Mouse (Mus musculus) T-helper 2 cell (primary cell): ENCODE results near the gene B830017H08Rik.

ENCODE experiments used
- in situ Hi-C: fragments of 300-600 bp; cut with MboI, MseI; formaldehyde crosslinking; loops from one replicate; pipeline ENCODE4 v1.15.1; 2025; ENCODE audit warnings: high pct_unique_total_duplicates

Gene B830017H08Rik

DNA sequence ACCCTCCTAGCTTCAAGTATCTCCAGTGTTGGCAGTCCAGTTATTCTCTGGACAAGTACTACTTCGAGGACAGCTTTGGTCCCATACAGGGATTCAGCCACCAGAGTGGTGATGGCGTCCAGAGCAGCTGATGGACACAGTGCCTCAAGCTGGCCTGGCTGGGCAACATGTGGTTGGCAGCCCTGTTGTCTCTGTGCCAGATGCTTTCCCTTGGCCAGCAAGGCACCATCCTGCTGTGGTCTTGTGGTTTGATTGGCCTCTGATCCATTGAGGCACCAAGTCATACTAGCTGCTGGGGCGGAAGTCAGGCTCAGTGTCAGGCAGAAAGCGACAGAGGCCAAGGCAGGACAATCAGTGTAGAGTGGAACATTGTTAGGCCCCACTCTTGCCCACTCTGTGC, 23.8 kb upstream of the B830017H08Rik start:
- in situ Hi-C loops, result no loop called here

- in situ Hi-C loops, result loop anchor here (10.0 kb wide), 1 partner anchor 1125 kb away; no protein-coding TSS in a partner anchor
These were observed 23.2 kb upstream of the B830017H08Rik start for GRCm38 (mm10) chr16:17809711-17810110.

- in situ Hi-C loops, result loop anchor here (10.0 kb wide), 1 partner anchor 1123 kb away; no protein-coding TSS in a partner anchor
These were observed 20.8 kb upstream of the B830017H08Rik start for GRCm38 (mm10) chr16:17812120-17812519.

GRCm38 (mm10) chr16:17813173-17813572, 19.7 kb upstream of the B830017H08Rik start:
- in situ Hi-C loops, result loop anchor here (10.0 kb wide), 1 partner anchor 1122 kb away; no protein-coding TSS in a partner anchor

DNA sequence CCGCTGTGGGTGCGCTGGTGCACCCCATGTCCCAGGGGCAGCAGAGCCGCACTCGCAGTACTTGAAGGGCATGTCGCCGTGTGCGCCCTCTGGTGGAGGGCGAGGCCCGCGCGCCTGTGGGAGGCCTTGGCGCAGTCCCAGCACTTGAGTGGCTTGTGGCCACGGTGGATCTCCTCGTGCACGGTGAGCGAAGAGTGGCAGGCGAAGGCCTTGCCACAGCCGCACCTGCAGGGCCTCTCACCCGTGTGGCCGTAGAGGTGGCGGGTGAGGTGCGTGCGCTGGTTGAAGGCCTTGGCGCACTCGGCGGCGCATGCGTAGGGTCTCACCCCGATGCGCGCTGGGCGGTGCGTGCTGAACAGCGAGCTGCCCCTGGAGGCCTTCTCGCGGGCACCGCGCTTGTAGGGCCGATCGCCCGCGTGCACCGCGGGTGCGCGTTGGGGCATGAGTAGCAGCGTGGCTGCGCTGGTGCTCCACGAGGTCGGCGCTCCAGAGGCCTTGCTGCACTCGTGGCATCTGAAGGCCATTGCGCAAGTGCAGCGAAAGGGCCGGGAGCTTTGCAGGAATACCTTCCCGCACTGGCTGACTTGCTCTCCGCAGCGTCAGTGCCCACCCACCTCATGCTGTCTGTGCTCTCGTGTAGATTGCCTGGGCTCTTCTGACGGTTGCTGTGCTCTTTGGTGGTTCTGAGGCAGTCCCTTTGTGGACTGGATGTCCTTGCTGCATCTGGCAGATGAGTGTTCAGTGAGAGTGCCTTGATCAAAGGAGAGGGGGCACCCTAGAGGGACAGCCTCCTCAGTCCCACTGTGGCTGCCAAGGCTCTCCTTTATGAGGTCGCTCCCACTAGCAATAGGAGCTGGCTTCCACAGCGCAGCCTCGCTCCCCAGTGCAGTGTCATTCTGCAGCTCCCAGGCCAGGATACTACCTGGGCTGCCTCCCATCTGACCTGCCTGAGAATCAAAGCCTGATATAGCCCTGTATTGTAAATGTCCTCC, 17.2 kb upstream of the B830017H08Rik start:
- in situ Hi-C loops, result loop anchor here (10.0 kb wide), 1 partner anchor 1119 kb away; no protein-coding TSS in a partner anchor

- in situ Hi-C loops, result loop anchor here (10.0 kb wide), 1 partner anchor 1118 kb away; no protein-coding TSS in a partner anchor
These were observed 16.4 kb upstream of the B830017H08Rik start for GRCm38 (mm10) chr16:17816528-17816927.

GRCm38 (mm10) chr16:17826500-17826899, 6.4 kb upstream of the B830017H08Rik start:
- in situ Hi-C loops, result no loop called here

DNA sequence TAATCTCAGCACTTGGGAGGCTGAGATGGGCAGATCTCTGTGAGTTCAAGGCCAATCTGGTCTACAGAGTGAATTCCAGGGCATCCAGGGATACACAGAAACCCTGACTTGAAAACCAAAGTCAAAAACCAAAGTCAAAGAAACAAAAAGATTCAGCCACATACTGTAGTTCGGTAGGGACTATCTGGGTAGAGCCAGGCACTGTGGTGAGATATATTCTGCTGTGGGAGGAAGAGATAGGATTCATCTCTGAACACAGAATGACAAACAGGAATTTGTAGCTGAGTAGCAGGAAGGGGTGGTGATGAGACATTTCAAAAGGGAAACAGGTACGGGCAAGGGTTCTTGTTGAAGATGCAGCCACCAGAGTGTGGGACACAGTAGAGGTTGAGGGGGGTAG, 4.7 kb upstream of the B830017H08Rik start:
- in situ Hi-C loops, result no loop called here

- in situ Hi-C loops, result no loop called here
These were observed 4.1 kb upstream of the B830017H08Rik start for GRCm38 (mm10) chr16:17828867-17829266.

DNA sequence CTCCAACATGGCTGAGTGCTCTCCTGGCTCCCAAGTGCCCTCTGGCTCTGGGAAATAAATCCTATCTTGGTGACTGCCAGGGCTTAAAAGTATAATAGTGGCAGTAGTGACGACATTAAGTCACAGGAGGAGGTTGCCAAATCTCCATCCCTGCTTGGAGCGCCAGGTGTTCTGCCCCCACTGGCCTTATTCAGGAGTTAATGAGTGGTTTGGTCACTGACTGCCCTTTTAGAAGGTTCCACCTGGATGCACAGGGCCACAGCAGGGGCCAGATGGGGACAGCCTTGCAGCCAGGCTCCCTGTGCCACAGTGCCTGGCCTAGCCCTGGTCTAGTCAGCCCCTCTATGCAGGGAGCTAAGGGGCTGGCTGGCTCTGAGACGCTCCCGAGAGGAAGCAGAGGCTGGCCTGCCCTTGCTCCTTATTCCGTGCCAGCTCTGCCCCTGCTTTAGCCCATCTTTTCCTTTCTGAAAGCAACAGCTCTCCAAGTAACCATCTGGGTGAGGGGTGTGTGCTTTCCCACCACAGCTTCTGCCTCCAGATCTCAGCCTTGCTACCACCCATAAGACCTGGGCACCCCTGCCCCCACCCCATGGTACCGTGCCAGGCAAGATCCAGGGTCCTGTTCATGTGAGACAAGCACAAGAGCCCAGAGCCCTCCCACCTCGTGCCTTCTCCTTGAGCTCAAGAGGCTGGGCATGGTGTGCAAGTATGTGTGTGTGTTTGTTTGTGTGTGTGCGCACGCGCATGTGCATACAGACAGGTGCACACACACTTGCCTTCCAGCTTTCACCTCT, 2.3 kb upstream of the B830017H08Rik start:
- in situ Hi-C loops, result no loop called here

DNA sequence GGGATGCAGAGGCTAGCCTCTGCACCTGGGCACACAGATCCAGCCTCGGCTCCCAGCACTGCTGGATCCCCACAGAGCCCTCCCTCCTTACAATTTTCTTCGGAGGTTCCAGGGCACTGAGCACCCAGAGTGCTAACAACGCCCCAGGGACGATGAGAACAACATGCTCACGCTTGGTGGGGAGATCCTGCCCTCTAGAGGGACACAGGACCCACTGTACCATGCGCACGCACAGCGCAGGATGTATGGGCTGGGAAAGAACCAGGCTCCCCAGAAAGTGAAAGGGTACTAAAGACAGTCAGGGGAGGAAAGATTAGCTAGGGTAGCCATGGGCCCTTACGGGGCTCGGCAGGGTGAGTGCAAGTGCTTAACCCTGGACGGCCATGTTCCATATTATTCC, 1.1 kb upstream of the B830017H08Rik start:
- in situ Hi-C loops, result no loop called here

DNA sequence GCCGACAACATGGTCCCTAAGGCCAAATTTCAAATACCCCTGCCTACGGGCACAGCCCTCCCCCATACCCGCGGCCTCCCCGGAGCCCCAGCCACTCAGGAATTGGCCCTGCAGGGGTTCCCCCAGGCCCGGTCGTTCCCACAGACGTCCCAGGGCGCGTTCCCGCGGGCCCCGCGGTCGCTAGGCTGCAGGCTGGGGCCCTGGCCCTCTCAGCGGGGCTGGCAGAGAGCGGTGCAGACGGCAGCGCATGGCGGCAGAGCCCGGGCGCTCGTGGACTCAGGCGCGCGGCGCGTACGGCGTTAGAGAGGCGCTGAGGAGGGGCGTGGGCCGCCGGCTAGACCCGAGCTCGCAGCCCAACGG, 380 bp downstream of the B830017H08Rik start:
- in situ Hi-C loops, result no loop called here

GRCm38 (mm10) chr16:17833681-17834399, 919 bp downstream of the B830017H08Rik start:
- in situ Hi-C loops, result no loop called here

DNA sequence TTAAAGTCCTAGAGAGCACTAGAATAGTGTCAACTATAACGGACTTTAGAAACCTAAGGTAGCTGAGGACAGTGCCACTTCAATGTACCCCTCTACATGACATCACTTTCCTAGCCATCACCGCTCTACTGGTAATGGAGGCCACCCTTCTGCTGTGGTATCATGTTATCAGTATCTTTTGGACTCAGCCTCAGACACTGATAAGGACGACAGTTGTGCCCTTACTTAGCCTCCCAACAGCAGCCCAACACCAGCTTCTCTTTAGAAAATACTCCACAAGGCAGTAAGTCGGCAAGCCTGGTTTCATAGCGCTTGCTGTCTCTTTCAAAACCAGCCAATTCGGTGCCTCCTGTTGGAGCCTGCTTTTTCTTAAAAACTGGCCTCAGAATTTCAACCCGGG, 1.6 kb downstream of the B830017H08Rik start:
- in situ Hi-C loops, result no loop called here

- in situ Hi-C loops, result no loop called here
These were observed 2.6 kb downstream of the B830017H08Rik start for GRCm38 (mm10) chr16:17835481-17835880.

GRCm38 (mm10) chr16:17838051-17838450, 5.1 kb downstream of the B830017H08Rik start, which contains the start of gene Car15:
Car15 (minus strand) TSS chr16:17838364.
- in situ Hi-C loops, result no loop called here

GRCm38 (mm10) chr16:17839976-17840375, 7.1 kb downstream of the B830017H08Rik start:
- in situ Hi-C loops, result no loop called here

DNA sequence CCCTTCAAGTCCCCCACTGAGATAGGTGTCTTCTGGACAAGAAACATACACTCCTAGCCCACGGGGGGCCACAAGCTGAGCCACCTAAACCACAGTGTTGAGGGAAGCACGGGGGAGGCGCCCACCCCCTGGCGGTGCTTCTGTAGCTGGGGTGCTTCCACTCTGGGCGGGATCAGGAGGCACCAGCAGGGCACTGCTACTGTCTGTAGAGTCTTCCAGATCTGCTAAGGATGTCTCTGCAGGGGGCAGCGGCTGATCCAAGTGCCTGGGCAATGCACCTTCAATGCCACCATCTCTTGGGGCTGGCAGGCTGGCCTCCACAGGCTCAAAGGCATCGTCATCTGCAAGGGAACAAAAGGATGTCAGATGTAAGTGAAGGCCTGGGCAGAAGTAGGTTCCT, 9.5 kb downstream of the B830017H08Rik start:
- in situ Hi-C loops, result no loop called here

DNA sequence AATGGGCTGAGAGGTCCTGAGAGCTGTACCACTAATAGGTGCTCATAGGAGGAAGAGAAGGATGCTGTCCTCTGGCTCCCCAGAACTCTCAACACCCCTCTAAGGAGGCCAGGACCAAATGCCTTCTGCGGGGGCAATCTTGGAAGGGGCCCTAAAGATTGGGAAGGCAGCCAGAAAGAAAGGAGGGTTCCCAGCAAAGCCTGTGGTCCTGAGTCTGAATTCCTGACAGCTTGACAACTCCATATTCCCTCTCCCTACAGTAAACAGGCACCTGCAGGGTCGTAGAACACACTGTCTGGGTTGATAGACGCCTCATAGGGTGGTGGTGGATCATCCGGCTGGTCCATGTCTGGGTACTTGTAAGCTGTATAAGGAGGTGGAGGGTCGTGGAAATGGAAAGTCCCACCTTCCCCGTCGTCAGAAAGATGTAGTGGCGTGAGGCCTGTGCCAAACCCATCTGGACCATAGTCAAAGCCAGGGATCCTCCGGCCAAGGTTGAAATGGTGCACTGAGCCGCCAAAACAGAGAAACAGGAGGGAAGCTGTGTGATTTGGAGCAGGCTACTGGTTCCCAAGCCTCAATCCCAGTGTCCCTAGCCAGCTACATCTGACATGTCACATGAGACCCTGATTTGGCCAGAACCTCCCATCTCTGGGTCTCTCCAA, 10.9 kb downstream of the B830017H08Rik start:
- in situ Hi-C loops, result no loop called here

- in situ Hi-C loops, result no loop called here
These were observed 15.5 kb downstream of the B830017H08Rik start for GRCm38 (mm10) chr16:17848431-17848830.

GRCm38 (mm10) chr16:17848928-17849327, 16.0 kb downstream of the B830017H08Rik start:
- in situ Hi-C loops, result no loop called here
